Mouse (Mus musculus) limb, embryonic 10.5 days (tissue): Measurements from ENCODE around the gene Zfp503. TPM values are rescaled to one million over a fixed set of nuclear protein-coding genes. Genes with fewer than 3 reads are reported as not detected.

Source experiments
- DNase-seq: peaks from one replicate; pipeline ENCODE4 v3.0.0-alpha.2; 2017; ENCODE audit warnings: low spot score
- H3K27ac ChIP-seq: fragments of 300-500 bp; sonication (generic); 2 replicates; pipeline ENCODE4 v1.5.1; 2016; ENCODE audit warnings: mild to moderate bottlenecking
- H3K27me3 ChIP-seq: fragments of 300-500 bp; sonication (generic); 2 replicates; pipeline ENCODE4 v1.6.1; 2016; ENCODE audit warnings: low read depth, mild to moderate bottlenecking; ENCODE audit not compliant: poor library complexity, severe bottlenecking
- H3K36me3 ChIP-seq: fragments of 300-500 bp; sonication (generic); 2 replicates; pipeline ENCODE4 v1.6.1; 2016; ENCODE audit warnings: mild to moderate bottlenecking, moderate library complexity
- H3K4me1 ChIP-seq: fragments of 300-500 bp; sonication (generic); 2 replicates; pipeline ENCODE4 v1.6.1; 2016
- H3K4me3 ChIP-seq: fragments of 300-500 bp; sonication (generic); 2 replicates; pipeline ENCODE4 v1.5.1; 2016; ENCODE audit warnings: mild to moderate bottlenecking, moderate library complexity
- H3K9me3 ChIP-seq: fragments of 300-500 bp; sonication (generic); replicated peaks from 2 replicates; pipeline ENCODE4 v1.6.1; 2016; ENCODE audit warnings: mild to moderate bottlenecking
- WGBS: fragments of 180-500 bp; shearing (Covaris S2); methylation state at CpG from one replicate; pipeline ENCODE4 v1.1.7; 2016; 5-methylcytosine and 5-hydroxymethylcytosine counted together
- polyA plus RNA-seq: library from polyadenylated mRNA; unstranded; fragments of >200 nt; fragmentation: Nextera tagmentation; extraction: Ambion mirVana; gene quantifications from 2 replicates; pipeline ENCODE4 v1.2.1, GENCODE M21; 2016

Gene Zfp503
- polyA plus RNA-seq, 1 experiment from 2014 or later, result 22.6 TPM

DNA sequence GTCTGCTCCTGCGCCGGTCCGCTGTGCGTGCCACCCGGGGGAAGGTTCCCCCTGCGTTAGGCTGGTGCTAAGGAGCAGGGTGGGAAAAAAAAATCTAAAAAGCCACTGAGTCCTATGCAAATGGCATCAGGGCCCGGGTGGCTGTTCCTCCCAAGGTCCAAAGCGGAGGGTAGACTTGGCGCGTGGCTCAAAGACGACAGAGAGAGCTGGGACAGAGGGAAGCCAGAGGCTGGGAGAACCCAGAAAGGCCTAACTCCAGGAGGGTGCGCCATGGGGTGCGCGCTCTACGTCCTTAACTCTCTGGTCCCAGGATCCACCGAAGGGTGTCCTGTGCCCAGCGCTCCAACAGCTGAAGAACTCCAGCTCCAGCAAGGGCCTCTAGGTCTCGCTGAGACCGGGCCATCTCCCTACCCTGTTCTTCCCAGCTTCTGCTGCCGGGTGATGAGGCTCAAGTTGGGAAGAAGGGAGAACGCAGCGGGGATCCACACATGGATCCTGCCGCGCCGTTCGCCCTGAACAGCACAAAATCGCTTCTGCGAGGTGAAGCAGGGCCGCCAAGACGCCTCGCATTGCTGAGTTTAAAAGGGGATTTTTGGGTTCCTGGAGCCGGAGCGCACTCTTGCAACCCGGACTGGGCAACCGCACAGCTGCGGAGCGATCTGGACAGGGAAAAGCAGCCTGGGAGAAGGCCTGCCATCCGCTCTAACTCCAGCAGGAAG is 6.7 kb downstream of the Zfp503 start:
- WGBS, result 2% methylated on average over 38 of the region's 38 CpGs
- Histone ChIP-seq H3K27me3 (peaks cover 66% of the 10 kb centered on the region), H3K4me3 (peak overlapping the region; percentile 85), H3K27ac (peak overlapping the region; percentile 98), H3K9me3 (no peaks in the 10 kb centered on the region), H3K4me1 (peaks cover 60% of the 10 kb centered on the region), H3K36me3 (peaks cover 23% of the 10 kb centered on the region)
- peak; percentile 78 for DNase-seq

DNA sequence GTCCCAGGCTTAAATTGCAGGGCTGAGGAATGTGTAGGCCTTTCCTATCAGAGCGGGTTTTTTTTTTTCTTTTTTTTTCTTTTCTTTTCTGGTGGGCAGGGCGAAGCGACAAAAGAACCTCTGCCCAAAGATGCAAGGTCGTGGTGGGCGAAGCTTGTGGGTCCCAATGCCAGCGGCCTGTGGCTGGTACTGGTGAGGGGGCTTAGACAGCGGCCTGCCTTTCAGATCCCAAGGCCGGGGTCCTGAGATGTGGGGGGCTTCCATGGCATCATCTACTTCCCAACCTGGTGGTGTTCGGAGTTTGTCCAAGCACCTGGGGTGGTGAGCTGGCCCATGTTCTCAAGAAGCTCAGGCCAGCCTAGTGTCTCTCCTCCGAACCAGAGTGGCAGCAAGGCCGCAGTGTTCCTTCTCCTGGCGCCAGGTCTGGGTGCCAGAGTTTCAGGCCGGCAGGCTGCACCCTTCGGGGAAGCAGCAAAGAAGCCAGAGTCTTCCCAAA is 7.3 kb downstream of the Zfp503 start:
- Histone ChIP-seq H3K9me3 (no peaks in the 10 kb centered on the region), H3K36me3 (peaks cover 23% of the 10 kb centered on the region), H3K27me3 (peaks cover 69% of the 10 kb centered on the region), H3K4me1 (peaks cover 54% of the 10 kb centered on the region), H3K4me3 (peak overlapping the region; percentile 85), H3K27ac (peak overlapping the region; percentile 98)
- no peak for DNase-seq
- 8% methylated on average over 14 of the region's 14 CpGs for WGBS

DNA sequence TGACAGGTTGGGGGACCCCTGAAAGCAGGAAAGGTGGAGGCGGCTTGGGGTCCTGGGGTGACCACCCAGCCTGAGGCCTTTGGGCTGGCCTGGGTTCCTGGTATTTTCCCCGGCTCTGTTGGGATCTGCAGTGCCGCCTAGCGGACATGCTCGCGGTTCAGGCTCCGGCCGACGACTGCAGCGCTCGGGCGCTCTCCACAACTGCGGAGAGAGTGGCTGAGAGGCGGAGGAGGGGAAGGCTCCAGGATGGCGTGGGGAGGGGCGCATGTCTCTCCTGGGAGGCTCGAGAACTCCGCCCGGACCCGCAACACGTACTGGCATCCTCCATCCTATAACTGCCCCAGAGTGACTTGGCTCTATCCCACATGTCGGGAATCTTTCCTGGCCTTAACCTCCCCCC is 7.9 kb downstream of the Zfp503 start:
- no peaks in the 10 kb centered on the region for H3K9me3 ChIP-seq
- peaks cover 47% of the 10 kb centered on the region for H3K4me1 ChIP-seq
- peaks cover 23% of the 10 kb centered on the region for H3K36me3 ChIP-seq
- H3K27ac ChIP-seq, result peak overlapping the region; percentile 98
- WGBS, result 1% methylated on average over 22 of the region's 22 CpGs
- peak; percentile 91 for DNase-seq
- peak overlapping the region; percentile 85 for H3K4me3 ChIP-seq
- H3K27me3 ChIP-seq, result peaks cover 69% of the 10 kb centered on the region

GRCm38 (mm10) chr14:21968978-21969377 is 20.4 kb downstream of the Zfp503 start:
- Histone ChIP-seq H3K27ac (0 out of 2 replicates have a peak overlapping the region, but pooled peaks have one; percentile 30), H3K4me1 (peaks cover 38% of the 10 kb centered on the region), H3K27me3 (peaks cover 90% of the 10 kb centered on the region), H3K9me3 (no peaks in the 10 kb centered on the region), H3K4me3 (no peak overlapping the region), H3K36me3 (no peaks in the 10 kb centered on the region)
- WGBS, result 8% methylated on average over 4 of the region's 4 CpGs
- peak; percentile 92 for DNase-seq

DNA sequence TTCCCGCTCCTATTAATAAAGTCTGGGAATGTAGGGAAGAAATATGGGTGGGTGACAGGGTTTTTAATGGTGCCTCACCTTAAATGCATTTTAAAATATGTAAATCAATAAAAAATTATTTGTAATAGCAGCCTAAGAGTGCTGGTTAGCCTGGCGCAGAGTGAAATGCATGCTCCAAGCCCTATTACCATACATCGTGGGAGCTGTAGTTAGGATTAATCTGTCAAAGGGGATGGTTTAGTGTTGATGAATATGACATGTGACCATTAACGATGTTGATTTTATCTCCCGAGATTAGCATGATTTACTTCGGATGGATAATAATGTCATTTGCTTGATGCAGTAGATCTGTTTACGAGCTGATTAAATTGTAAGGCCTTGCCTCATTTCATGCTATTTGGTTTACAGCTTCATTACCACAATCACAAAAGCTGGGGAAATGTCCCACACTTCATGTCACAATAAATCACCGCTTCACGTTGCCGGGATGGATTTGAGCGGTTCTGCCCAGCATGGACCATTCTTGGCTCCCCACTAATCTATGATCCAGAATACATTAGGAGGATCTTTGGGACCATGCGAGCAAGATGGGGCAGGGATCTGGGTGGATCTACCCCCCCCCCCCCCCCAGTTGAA is 21.9 kb downstream of the Zfp503 start:
- no peak overlapping the region for H3K27ac ChIP-seq
- H3K4me3 ChIP-seq, result no peak overlapping the region
- H3K4me1 ChIP-seq, result peaks cover 45% of the 10 kb centered on the region
- H3K27me3 ChIP-seq, result peaks cover 85% of the 10 kb centered on the region
- no peaks in the 10 kb centered on the region for H3K36me3 ChIP-seq
- DNase-seq, result peak; percentile 26
- no peaks in the 10 kb centered on the region for H3K9me3 ChIP-seq
- 41% methylated on average over 12 of the region's 12 CpGs for WGBS

- WGBS, result 71% methylated on average over 5 of the region's 5 CpGs
- Histone ChIP-seq H3K36me3 (no peaks in the 10 kb centered on the region), H3K4me1 (peaks cover 48% of the 10 kb centered on the region)
These were observed 23.1 kb downstream of the Zfp503 start for GRCm38 (mm10) chr14:21966276-21966675.

GRCm38 (mm10) chr14:21962381-21963050 is 26.9 kb downstream of the Zfp503 start:
- peak; percentile 34 for DNase-seq
- Histone ChIP-seq H3K27me3 (peaks cover 88% of the 10 kb centered on the region), H3K27ac (no peak overlapping the region), H3K9me3 (no peaks in the 10 kb centered on the region), H3K4me3 (no peak overlapping the region), H3K36me3 (no peaks in the 10 kb centered on the region), H3K4me1 (peaks cover 42% of the 10 kb centered on the region)
- WGBS, result 44% methylated on average over 22 of the region's 22 CpGs

More at GRCm38 (mm10) chr14:21966276-21966675, 23.1 kb downstream of the Zfp503 start:
- no peak overlapping the region for H3K4me3 ChIP-seq
- H3K9me3 ChIP-seq, result no peaks in the 10 kb centered on the region
- no peak for DNase-seq
- no peak overlapping the region for H3K27ac ChIP-seq
- peaks cover 85% of the 10 kb centered on the region for H3K27me3 ChIP-seq

GRCm38 (mm10) chr14:21959243-21959642 is 30.2 kb downstream of the Zfp503 start:
- DNase-seq, result no peak
- no peak overlapping the region for H3K27ac ChIP-seq

DNA sequence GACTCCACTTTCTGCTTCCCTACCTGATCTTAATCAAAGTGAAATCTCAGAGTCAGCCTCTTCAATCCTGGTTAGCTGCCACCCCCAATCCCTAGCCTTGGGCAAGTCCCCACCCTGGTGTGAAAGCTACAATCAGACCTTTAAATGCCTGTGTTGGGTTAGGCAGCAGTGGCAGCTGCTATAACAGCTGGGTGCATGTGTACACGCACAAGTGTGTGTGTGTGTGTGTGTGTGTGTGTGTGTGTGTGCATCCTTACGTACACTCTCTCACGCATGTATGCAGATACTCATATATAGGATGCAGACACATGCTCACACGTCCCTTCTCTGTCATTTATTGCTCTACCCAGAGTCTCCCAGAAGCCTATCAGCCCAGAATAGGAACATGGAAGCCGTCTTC is 30.8 kb downstream of the Zfp503 start:
- peaks cover 25% of the 10 kb centered on the region for H3K4me1 ChIP-seq
- no peak overlapping the region for H3K27ac ChIP-seq
- H3K9me3 ChIP-seq, result no peaks in the 10 kb centered on the region
- 82% methylated on average over 5 of the region's 5 CpGs for WGBS
- no peaks in the 10 kb centered on the region for H3K36me3 ChIP-seq
- no peak for DNase-seq
- peaks cover 96% of the 10 kb centered on the region for H3K27me3 ChIP-seq
- H3K4me3 ChIP-seq, result no peak overlapping the region

More at GRCm38 (mm10) chr14:21959243-21959642, 30.2 kb downstream of the Zfp503 start:
- no peak overlapping the region for H3K4me3 ChIP-seq
- no peaks in the 10 kb centered on the region for H3K9me3 ChIP-seq
- H3K36me3 ChIP-seq, result no peaks in the 10 kb centered on the region
- peaks cover 23% of the 10 kb centered on the region for H3K4me1 ChIP-seq
- 91% methylated on average over 8 of the region's 8 CpGs for WGBS
- H3K27me3 ChIP-seq, result peaks cover 91% of the 10 kb centered on the region

GRCm38 (mm10) chr14:21952541-21952940 is 36.9 kb downstream of the Zfp503 start:
- Histone ChIP-seq H3K4me1 (peaks cover 26% of the 10 kb centered on the region), H3K27ac (no peak overlapping the region), H3K9me3 (no peaks in the 10 kb centered on the region), H3K27me3 (peaks cover 83% of the 10 kb centered on the region), H3K36me3 (no peaks in the 10 kb centered on the region), H3K4me3 (no peak overlapping the region)
- peak; percentile 52 for DNase-seq
- WGBS, result 54% methylated on average over 7 of the region's 7 CpGs

DNA sequence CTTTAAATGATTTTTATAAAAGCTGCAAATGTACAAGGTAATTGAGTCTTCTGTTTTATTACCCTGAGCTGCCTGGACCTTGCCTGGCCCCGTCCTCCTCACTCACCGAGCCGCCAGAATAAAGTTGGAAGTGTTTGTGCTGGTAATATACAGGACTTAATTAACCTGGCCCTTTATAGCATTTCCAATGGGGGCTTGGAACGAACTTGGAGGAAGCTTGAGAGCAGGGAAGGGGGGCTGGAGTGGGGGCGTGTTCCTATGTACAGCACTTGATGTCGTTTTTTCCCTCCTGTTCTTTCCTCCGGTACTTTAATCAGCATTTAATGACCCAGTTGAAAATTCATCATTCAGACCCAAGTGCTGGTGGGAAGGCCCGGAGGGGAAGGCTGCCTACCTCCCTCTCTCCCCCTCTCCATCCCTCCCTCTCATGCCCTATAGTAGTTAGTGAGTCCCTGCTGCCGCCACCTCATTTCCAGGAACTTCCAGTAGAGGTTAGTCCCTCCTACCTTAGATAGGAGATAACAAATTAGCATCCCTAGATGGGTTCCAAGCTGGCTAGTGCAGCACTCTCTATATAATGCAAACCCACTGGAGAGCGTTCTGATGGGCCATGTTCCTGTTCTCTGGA is 37.4 kb downstream of the Zfp503 start:
- no peak overlapping the region for H3K27ac ChIP-seq
- DNase-seq, result peak; percentile 37
- peaks cover 83% of the 10 kb centered on the region for H3K27me3 ChIP-seq

DNA sequence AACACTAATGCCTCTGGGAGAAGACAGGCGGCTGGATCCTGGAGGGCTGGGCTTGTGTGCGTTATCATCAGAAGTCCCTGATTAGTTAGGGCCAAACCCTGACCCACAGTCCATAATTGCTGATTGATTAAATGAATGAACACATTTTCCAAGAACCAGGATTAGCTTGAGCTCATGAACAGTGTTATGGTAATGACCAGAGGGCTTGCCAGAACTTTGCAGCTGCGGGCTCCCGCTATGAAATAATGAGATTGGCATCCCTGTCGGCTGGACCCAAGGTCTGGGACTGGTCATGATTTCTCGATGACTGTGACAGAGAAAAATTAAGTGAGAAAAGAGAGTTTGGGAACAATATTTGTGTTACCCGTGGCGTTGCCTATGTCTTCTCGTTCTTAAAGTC is 44.5 kb downstream of the Zfp503 start:
- no peak for DNase-seq
- Histone ChIP-seq H3K9me3 (no peaks in the 10 kb centered on the region), H3K27me3 (peaks cover 61% of the 10 kb centered on the region), H3K4me3 (no peak overlapping the region), H3K36me3 (no peaks in the 10 kb centered on the region), H3K27ac (no peak overlapping the region), H3K4me1 (no peaks in the 10 kb centered on the region)
- WGBS, result 87% methylated on average over 9 of the region's 9 CpGs

More for the DNA sequence above, 37.4 kb downstream of the Zfp503 start:
- H3K9me3 ChIP-seq, result no peaks in the 10 kb centered on the region
- no peak overlapping the region for H3K4me3 ChIP-seq
- no peaks in the 10 kb centered on the region for H3K36me3 ChIP-seq
- peaks cover 26% of the 10 kb centered on the region for H3K4me1 ChIP-seq
- WGBS, result 56% methylated on average over 10 of the region's 10 CpGs
